Mouse (Mus musculus) brain, embryonic 14.5 days (tissue): Measurements from ENCODE around the gene Gm7075.

Source experiments
- CTCF ChIP-seq: fragments of 200-500 bp; IDR thresholded peaks from 2 replicates; pipeline ENCODE4 v1.5.1; 2012; ENCODE audit warnings: inconsistent platforms, mild to moderate bottlenecking, moderate library complexity, borderline replicate concordance; ENCODE audit not compliant: insufficient read depth, insufficient read length; ENCODE audit errors: extremely low read depth
- POLR2A ChIP-seq: fragments of 200-500 bp; IDR thresholded peaks from 2 replicates; pipeline ENCODE4 v1.6.1; 2012; ENCODE audit warnings: mild to moderate bottlenecking, inconsistent platforms, borderline replicate concordance; ENCODE audit not compliant: poor library complexity, insufficient read depth, insufficient read length, severe bottlenecking; ENCODE audit errors: extremely low read depth

GRCm38 (mm10) chr10:63428243-63429022 lies 6.8 kb upstream of the Gm7075 start:
- TF ChIP-seq POLR2A = no peak
- TF ChIP-seq CTCF = no peak
